In genomic region chr7:16203505-16203903, GRCm38 (mm10) we compare ENCODE assay signal across 1 mouse cellular context.
TF ChIP-seq lines count a peak whose summit lies in the region.

No protein-coding gene starts in this region.

TF ChIP-seq in myocyte, 11 proteins besides CTCF, POLR2A, EP300 and RAD21:
- TF ChIP-seq MYOG (IDR thresholded peaks at IDR 0.05; ENCODE audit: control insufficient read depth in 1 of 3, insufficient read depth in 1 of 3, insufficient read length in 2 of 3, low read depth in 2 of 3), result peak in 2 of 3 experiments; percentile 13 to 47
- no peak for TF ChIP-seq CEBPB (IDR thresholded peaks at IDR 0.05; ENCODE audit: insufficient read depth, poor library complexity, severe bottlenecking)
- peak in 1 of 3 experiments; percentile 18 for TF ChIP-seq MYOD1 (IDR thresholded peaks at IDR 0.05; ENCODE audit: control insufficient read depth in 1 of 3, insufficient read length in 2 of 3, low read depth in 2 of 3)
